Mouse (Mus musculus) stomach, postnatal 0 days (tissue): ENCODE measurements around the gene Slc6a9.

ENCODE experiments used
- CTCF ChIP-seq: IDR thresholded peaks from 2 replicates; pipeline ENCODE4 v1.5.1; 2016; ENCODE audit warnings: antibody characterized with exemption, low read depth, mild to moderate bottlenecking, moderate library complexity
- EP300 ChIP-seq: optimal IDR thresholded peaks from 2 replicates; pipeline ENCODE3; 2016; ENCODE audit warnings: antibody characterized with exemption

DNA sequence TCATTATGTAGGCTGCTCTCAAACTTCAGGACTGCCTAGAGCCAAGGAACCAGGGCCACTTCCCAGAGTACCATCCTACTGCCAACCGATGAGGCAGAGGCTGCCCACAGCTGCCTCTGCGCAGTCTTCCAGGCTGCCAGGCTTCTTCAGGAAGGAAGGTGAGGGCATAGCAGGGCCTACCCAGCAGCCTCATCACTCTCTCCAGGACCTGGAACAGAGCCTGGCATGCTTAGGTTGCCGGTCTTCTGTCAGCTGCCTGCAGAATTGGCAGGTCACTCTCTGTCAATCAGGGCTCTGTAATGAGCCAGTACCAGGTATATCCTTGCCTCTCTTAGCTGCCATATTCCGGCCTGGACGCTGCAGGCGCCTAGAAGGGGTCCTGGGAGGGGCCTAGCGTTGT is 15.9 kb downstream of the Slc6a9 start:
- TF ChIP-seq EP300: no peak
- TF ChIP-seq CTCF: no peak
